ENCODE assay signal across 22 mouse cellular contexts in the genomic region with DNA sequence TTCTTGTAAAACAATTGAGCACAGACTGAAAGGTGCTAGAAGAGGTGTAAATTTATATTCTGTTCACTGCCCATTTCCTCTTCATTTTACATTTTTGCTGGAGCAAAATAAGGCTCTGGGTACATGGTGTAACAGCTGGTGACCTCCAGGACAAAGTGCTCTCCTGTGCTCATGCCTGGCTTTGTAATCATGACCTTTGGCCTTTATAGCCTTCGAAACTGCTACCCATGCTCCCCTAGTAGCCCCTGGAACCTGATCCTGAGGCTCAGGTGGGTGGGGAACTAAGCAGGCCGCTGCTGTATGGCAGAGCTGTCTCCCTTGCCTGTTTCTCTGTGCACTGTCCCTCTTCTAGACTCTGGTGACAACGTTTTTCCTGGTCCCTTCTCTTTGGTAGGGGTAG. TPM values are rescaled to one million over a fixed set of nuclear protein-coding genes. Genes with fewer than 3 reads are reported as not detected.
DNase-seq lines count a peak whose midpoint lies in the region; ATAC-seq and TF ChIP-seq lines count a peak whose summit lies in the region.
"Had no signal": no experiment of that assay in that cellular context is flagged by ENCODE, and none has a peak within 500 bp of the region (broad histone marks: within the 10 kb centered on the region; RNA-seq: fewer than 3 reads in every experiment).

No protein-coding gene starts in this region.

- no peaks in the 10 kb centered on the region for H3K27me3 ChIP-seq in intestine, embryonic 15.5 days (replicated peaks)
- no peaks in the 10 kb centered on the region for H3K27me3 ChIP-seq in intestine, postnatal 0 days (replicated peaks; ENCODE audit: control insufficient read depth, insufficient read depth, low read length)
- no peaks in the 10 kb centered on the region for H3K27me3 ChIP-seq in liver, embryonic 12.5 days (replicated peaks)
- H3K27me3 ChIP-seq in liver, embryonic 16.5 days (ENCODE audit: control insufficient read depth, insufficient read depth, low read depth, low read length) = no peaks in the 10 kb centered on the region
- H3K27me3 ChIP-seq: CH12.LX; embryonic facial prominence, embryonic 13.5 days; forebrain, embryonic 12.5 days; heart, embryonic 12.5 days; hindbrain, embryonic 15.5 days; Patski had no signal

- peak; percentile 24; the same call in 1 of the 2 replicates for ATAC-seq in intestine, embryonic 15.5 days
- ATAC-seq in intestine, postnatal 0 days = peak; percentile 58
- peak; percentile 57 for ATAC-seq in liver, embryonic 12.5 days
- peak; percentile 86 for ATAC-seq in liver, embryonic 16.5 days (ENCODE audit: low read depth)
- ATAC-seq in cerebellum, adult (ENCODE audit: insufficient number of reproducible peaks, low FRiP score, low TSS enrichment) = no peak
- ATAC-seq: activated CD4-positive, CD25-positive, alpha-beta regulatory T cell, adult 4 months; forebrain, embryonic 16.5 days; Patski had no signal

- no peak overlapping the region for H3K9ac ChIP-seq in intestine, embryonic 15.5 days
- no peak overlapping the region for H3K9ac ChIP-seq in intestine, postnatal 0 days (ENCODE audit: low read depth, low read length)
- no peak overlapping the region for H3K9ac ChIP-seq in liver, embryonic 12.5 days
- H3K9ac ChIP-seq in liver, embryonic 16.5 days (ENCODE audit: low read depth, low read length) = no peak overlapping the region
- H3K9ac ChIP-seq: embryonic facial prominence, embryonic 13.5 days; forebrain, embryonic 12.5 days; heart, embryonic 12.5 days; hindbrain, embryonic 15.5 days had no signal

- no peak overlapping the region for H3K27ac ChIP-seq in intestine, embryonic 15.5 days
- no peak overlapping the region for H3K27ac ChIP-seq in intestine, postnatal 0 days (ENCODE audit: low read depth, low read length)
- no peak overlapping the region for H3K27ac ChIP-seq in liver, embryonic 12.5 days
- H3K27ac ChIP-seq in liver, embryonic 16.5 days (ENCODE audit: low read length) = peak overlapping the region; percentile 45
- no peak overlapping the region for H3K27ac ChIP-seq in gastrocnemius, adult 2 months
- H3K27ac ChIP-seq: embryonic facial prominence, embryonic 13.5 days; forebrain, embryonic 12.5 days; hindbrain, embryonic 10.5 days; hindbrain, embryonic 15.5 days had no signal

- 49% methylated on average over 3 of the region's 3 CpGs for WGBS in intestine, embryonic 15.5 days
- WGBS in intestine, postnatal 0 days = 39% methylated on average over 3 of the region's 3 CpGs
- WGBS in liver, embryonic 12.5 days (ENCODE audit: insufficient replicate concordance) = 59% methylated on average over 3 of the region's 3 CpGs
- WGBS in liver, embryonic 16.5 days (ENCODE audit: insufficient replicate concordance) = 58% methylated on average over 3 of the region's 3 CpGs

- no peak overlapping the region for H3K4me2 ChIP-seq in intestine, embryonic 15.5 days (replicated peaks)
- no peak overlapping the region for H3K4me2 ChIP-seq in intestine, postnatal 0 days (replicated peaks; ENCODE audit: low read depth)
- H3K4me2 ChIP-seq in liver, embryonic 12.5 days = no peak overlapping the region
- no peak overlapping the region for H3K4me2 ChIP-seq in liver, embryonic 16.5 days (ENCODE audit: low read depth, low read length)
- H3K4me2 ChIP-seq: embryonic facial prominence, embryonic 13.5 days; forebrain, embryonic 12.5 days; heart, embryonic 12.5 days; hindbrain, embryonic 15.5 days had no signal

- no peak overlapping the region for H3K4me3 ChIP-seq in intestine, embryonic 15.5 days (replicated peaks)
- no peak overlapping the region for H3K4me3 ChIP-seq in intestine, postnatal 0 days (ENCODE audit: low read depth, low read length)
- no peak overlapping the region for H3K4me3 ChIP-seq in liver, embryonic 12.5 days
- no peak overlapping the region for H3K4me3 ChIP-seq in liver, embryonic 16.5 days (ENCODE audit: low read depth, low read length)
- no peak overlapping the region for H3K4me3 ChIP-seq in gastrocnemius, adult 2 months
- H3K4me3 ChIP-seq: embryonic facial prominence, embryonic 13.5 days; forebrain, embryonic 12.5 days; heart, embryonic 12.5 days; hindbrain, embryonic 10.5 days; hindbrain, embryonic 15.5 days had no signal

- H3K4me1 ChIP-seq in intestine, embryonic 15.5 days (replicated peaks) = no peaks in the 10 kb centered on the region
- H3K4me1 ChIP-seq in intestine, postnatal 0 days (replicated peaks; ENCODE audit: control insufficient read depth, insufficient read depth, low read length) = peaks cover 3% of the 10 kb centered on the region; the same call in 1 of the 2 replicates
- no peaks in the 10 kb centered on the region for H3K4me1 ChIP-seq in liver, embryonic 12.5 days
- no peaks in the 10 kb centered on the region; the same call in 1 of the 2 replicates for H3K4me1 ChIP-seq in liver, embryonic 16.5 days (ENCODE audit: control insufficient read depth, low read depth, low read length)
- H3K4me1 ChIP-seq: embryonic facial prominence, embryonic 13.5 days; forebrain, embryonic 12.5 days; hindbrain, embryonic 10.5 days; hindbrain, embryonic 15.5 days had no signal

- no peak for DNase-seq in adrenal gland, adult 2 months
- DNase-seq in testis, postnatal 10 days (ENCODE audit: low spot score) = no peak
- no peak for DNase-seq in gastrocnemius, adult 2 months
- DNase-seq: adrenal gland, postnatal 25 days; cerebellum, adult 2 months; cerebellum, postnatal 36 days; gastrocnemius, postnatal 25 days had no signal

- 0 out of 2 replicates have a peak, but pooled peaks cover 2% of the 10 kb centered on the region for H3K36me3 ChIP-seq in intestine, embryonic 15.5 days
- peaks cover 24% of the 10 kb centered on the region for H3K36me3 ChIP-seq in intestine, postnatal 0 days (ENCODE audit: control insufficient read depth, insufficient read depth)
- H3K36me3 ChIP-seq in liver, embryonic 12.5 days = peaks cover 40% of the 10 kb centered on the region
- peaks cover 2% of the 10 kb centered on the region; the same call in 1 of the 2 replicates for H3K36me3 ChIP-seq in liver, embryonic 16.5 days (ENCODE audit: control insufficient read depth, insufficient read depth)

- no peaks in the 10 kb centered on the region for H3K9me3 ChIP-seq in intestine, embryonic 15.5 days
- no peaks in the 10 kb centered on the region for H3K9me3 ChIP-seq in intestine, postnatal 0 days (ENCODE audit: control insufficient read depth)
- H3K9me3 ChIP-seq in liver, embryonic 12.5 days (replicated peaks) = no peaks in the 10 kb centered on the region
- no peaks in the 10 kb centered on the region for H3K9me3 ChIP-seq in liver, embryonic 16.5 days (replicated peaks; ENCODE audit: control insufficient read depth, low read length)
- H3K9me3 ChIP-seq: embryonic facial prominence, embryonic 13.5 days; forebrain, embryonic 12.5 days; heart, embryonic 12.5 days; hindbrain, embryonic 10.5 days; hindbrain, embryonic 15.5 days had no signal

- intact Hi-C loops in gastrocnemius, adult 2 months (cut with DNase I) = no loop called here

- no peak for TF ChIP-seq CTCF in intestine, postnatal 0 days (IDR thresholded peaks at IDR 0.05; ENCODE audit: low read depth)
- TF ChIP-seq CTCF in gastrocnemius, adult 2 months (IDR thresholded peaks at IDR 0.05) = no peak

RNA-seq across cellular contexts. Expression of gene Zxdc, which starts 24.7 kb away (rescaled TPM):
- polyA plus RNA-seq in intestine, embryonic 15.5 days (2015; fragmentation: Nextera tagmentation; extraction: Ambion mirVana) = 7.1 and 7.3 TPM in 2 replicates
- 5.0 and 5.3 TPM in 2 replicates for polyA plus RNA-seq in intestine, postnatal 0 days (2015; fragmentation: Nextera tagmentation; extraction: Ambion mirVana)
- polyA plus RNA-seq in liver, embryonic 12.5 days (2016; fragmentation: Nextera tagmentation; extraction: Ambion mirVana) = 5.6 and 7.9 TPM in 2 replicates
- polyA plus RNA-seq in liver, embryonic 16.5 days (2015; fragmentation: Nextera tagmentation; extraction: Ambion mirVana) = 2.0 and 3.0 TPM in 2 replicates
- 10 to 100 TPM; 18.8 to 33.4 TPM for total RNA-seq in adrenal gland, adult 2 months (2021)
- polyA plus RNA-seq in adrenal gland, adult 2 months (2012; rRNA removed) = 70.1 and 75.8 TPM in 2 replicates
- 10 to 100 TPM; 15.5 to 15.9 TPM for total RNA-seq in gastrocnemius, adult 2 months (2021)

RNA-seq across cellular contexts. Expression of gene Cfap100, which starts 34.6 kb away (rescaled TPM):
- 0.23 and 0.61 TPM in 2 replicates for polyA plus RNA-seq in intestine, embryonic 15.5 days (2015; fragmentation: Nextera tagmentation; extraction: Ambion mirVana)
- 0.07 TPM in 1 of 2 replicates, not detected in the other for polyA plus RNA-seq in intestine, postnatal 0 days (2015; fragmentation: Nextera tagmentation; extraction: Ambion mirVana)
- polyA plus RNA-seq in liver, embryonic 12.5 days (2016; fragmentation: Nextera tagmentation; extraction: Ambion mirVana) = not detected in 2 replicates
- 0.08 and 0.19 TPM in 2 replicates for polyA plus RNA-seq in liver, embryonic 16.5 days (2015; fragmentation: Nextera tagmentation; extraction: Ambion mirVana)
- total RNA-seq in adrenal gland, adult 2 months (2021) = 1 to 10 TPM in 1 of 2 experiments, under 1 TPM in 1; 0.76 to 1.4 TPM
- 0.03 and 0.33 TPM in 2 replicates for polyA plus RNA-seq in adrenal gland, adult 2 months (2012; rRNA removed)
- under 1 TPM; 0.11 to 0.13 TPM for total RNA-seq in gastrocnemius, adult 2 months (2021)
- total RNA-seq: CH12.LX; granulocyte monocyte progenitor cell, adult 5-6 weeks had no signal
